Comparison of ENCODE assay signal across 1 mouse cellular context in the genomic region with DNA sequence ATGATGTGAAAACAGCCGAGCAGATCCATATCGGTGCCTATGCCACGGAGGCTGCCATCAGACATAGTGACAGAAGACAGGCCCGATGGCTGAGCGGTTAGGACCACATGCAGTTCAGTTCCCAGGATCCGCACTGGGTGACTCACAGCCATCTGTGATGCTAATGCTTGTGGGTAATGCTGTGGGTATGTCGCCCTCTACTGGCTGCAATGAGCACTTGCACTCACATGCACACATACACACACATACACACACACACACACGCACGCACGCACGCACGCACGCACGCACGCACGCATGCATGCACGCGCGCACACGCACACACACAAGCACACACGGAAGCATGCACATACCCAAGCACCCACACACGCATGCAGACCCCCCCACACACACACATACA.
TF ChIP-seq lines count a peak whose summit lies in the region.

No protein-coding gene starts in this region.

TF ChIP-seq in MEL, 35 proteins besides CTCF, POLR2A, EP300 and RAD21 (continued from another document):
- no peak for TF ChIP-seq POLR2AphosphoS5 (IDR thresholded peaks at IDR 0.05; ENCODE audit: borderline replicate concordance, low read depth, low read length)
- TF ChIP-seq TBP (IDR thresholded peaks at IDR 0.05; ENCODE audit: low read depth, low read length), result no peak
- no peak for TF ChIP-seq NRF1 (IDR thresholded peaks at IDR 0.05; ENCODE audit: insufficient read depth, low read depth, low read length, poor library complexity, severe bottlenecking)
- no peak for TF ChIP-seq KAT2A (conservative IDR thresholded peaks at IDR 0.05; ENCODE audit: low read depth, low read length)
